Comparison of ENCODE assay signal across 32 mouse cellular contexts in genomic region chr3:93050182-93050581, GRCm38 (mm10). TPM values are rescaled to one million over a fixed set of nuclear protein-coding genes. Genes with fewer than 3 reads are reported as not detected.
"Had no signal": no experiment of that assay in that cellular context is flagged by ENCODE, and none has a peak within 500 bp of the region (broad histone marks: within the 10 kb centered on the region; RNA-seq: fewer than 3 reads in every experiment).

No protein-coding gene starts in this region.

- H3K9me3 ChIP-seq: heart, embryonic 13.5 days; heart, embryonic 15.5 days; hindbrain, embryonic 13.5 days; hindbrain, embryonic 15.5 days; kidney, embryonic 15.5 days; limb, embryonic 10.5 days; limb, embryonic 12.5 days; liver, embryonic 13.5 days; liver, embryonic 15.5 days had no signal

- H3K4me1 ChIP-seq: heart, embryonic 13.5 days; heart, embryonic 15.5 days; hindbrain, embryonic 13.5 days; hindbrain, embryonic 15.5 days; kidney, embryonic 15.5 days; limb, embryonic 10.5 days; limb, embryonic 12.5 days; liver, embryonic 13.5 days; liver, embryonic 15.5 days had no signal

- H3K27me3 ChIP-seq: heart, embryonic 13.5 days; heart, embryonic 15.5 days; hindbrain, embryonic 13.5 days; hindbrain, embryonic 15.5 days; kidney, embryonic 15.5 days; limb, embryonic 12.5 days; liver, embryonic 13.5 days; liver, embryonic 15.5 days had no signal

- H3K36me3 ChIP-seq: heart, embryonic 13.5 days; heart, embryonic 15.5 days; hindbrain, embryonic 13.5 days; hindbrain, embryonic 15.5 days; kidney, embryonic 15.5 days; limb, embryonic 10.5 days; limb, embryonic 12.5 days; liver, embryonic 13.5 days; liver, embryonic 15.5 days had no signal

- H3K27ac ChIP-seq: gastrocnemius, adult 2 months; heart, embryonic 13.5 days; heart, embryonic 15.5 days; hindbrain, embryonic 13.5 days; hindbrain, embryonic 15.5 days; hindbrain, postnatal 0 days; kidney, embryonic 15.5 days; kidney, postnatal 0 days; layer of hippocampus, adult 2 months; left cerebral cortex, adult 2 months; limb, embryonic 10.5 days; limb, embryonic 12.5 days; liver, embryonic 13.5 days; liver, embryonic 15.5 days had no signal

- H3K4me3 ChIP-seq: gastrocnemius, adult 2 months; heart, embryonic 13.5 days; heart, embryonic 15.5 days; hindbrain, embryonic 13.5 days; hindbrain, embryonic 15.5 days; kidney, embryonic 15.5 days; layer of hippocampus, adult 2 months; left cerebral cortex, adult 2 months; limb, embryonic 10.5 days; limb, embryonic 12.5 days; liver, embryonic 13.5 days; liver, embryonic 15.5 days had no signal

- H3K9ac ChIP-seq: heart, embryonic 13.5 days; heart, embryonic 15.5 days; hindbrain, embryonic 13.5 days; hindbrain, embryonic 15.5 days; kidney, embryonic 15.5 days; limb, embryonic 12.5 days; liver, embryonic 13.5 days; liver, embryonic 15.5 days had no signal

- H3K4me2 ChIP-seq: heart, embryonic 11.5 days; heart, embryonic 13.5 days; heart, embryonic 15.5 days; hindbrain, embryonic 13.5 days; hindbrain, embryonic 15.5 days; kidney, embryonic 15.5 days; limb, embryonic 12.5 days; liver, embryonic 11.5 days; liver, embryonic 13.5 days; liver, embryonic 15.5 days had no signal

- ATAC-seq: hindbrain, postnatal 0 days; intestine, embryonic 16.5 days had no signal

- DNase-seq: gastrocnemius, adult 2 months; gastrocnemius, postnatal 10 days; gastrocnemius, postnatal 25 days; heart, adult 18-20 months; heart, postnatal 14 days; heart, postnatal 36 days; kidney, adult 11 months; kidney, adult 2 months; kidney, adult 9 months; kidney, postnatal 14 days; kidney, postnatal 4 days; liver; liver, embryonic 13.5 days had no signal

RNA-seq across cellular contexts. Expression of gene Gm4858, which starts 18.4 kb away (rescaled TPM):
- polyA plus RNA-seq: heart, embryonic 11.5 days; heart, embryonic 13.5 days; heart, embryonic 15.5 days; heart, postnatal 0 days; hindbrain, embryonic 11.5 days; hindbrain, embryonic 13.5 days; hindbrain, embryonic 15.5 days; hindbrain, postnatal 0 days; intestine, embryonic 14.5 days; intestine, embryonic 16.5 days; kidney, adult 2 months; kidney, embryonic 15.5 days; kidney, postnatal 0 days; limb, embryonic 10.5 days; limb, embryonic 12.5 days; limb, embryonic 14.5 days; liver, embryonic 11.5 days; liver, embryonic 13.5 days; liver, embryonic 15.5 days had no signal

RNA-seq across cellular contexts. Expression of gene Lce1m, which starts 31.3 kb away (rescaled TPM):
- polyA plus RNA-seq: heart, embryonic 11.5 days; heart, embryonic 13.5 days; heart, embryonic 15.5 days; heart, postnatal 0 days; hindbrain, embryonic 11.5 days; hindbrain, embryonic 13.5 days; hindbrain, embryonic 15.5 days; hindbrain, postnatal 0 days; intestine, embryonic 14.5 days; intestine, embryonic 16.5 days; kidney, adult 2 months; kidney, embryonic 15.5 days; limb, embryonic 10.5 days; limb, embryonic 12.5 days; limb, embryonic 14.5 days; liver, embryonic 11.5 days; liver, embryonic 13.5 days; liver, embryonic 15.5 days had no signal

RNA-seq across cellular contexts. Expression of gene Crct1, which starts 34.7 kb away (rescaled TPM):
- polyA plus RNA-seq: heart, postnatal 0 days; intestine, embryonic 14.5 days; intestine, embryonic 16.5 days; kidney, adult 2 months; limb, embryonic 10.5 days; limb, embryonic 12.5 days; liver, embryonic 13.5 days; liver, embryonic 15.5 days had no signal

RNA-seq across cellular contexts. Expression of gene Lce3f, which starts 58.2 kb away (rescaled TPM):
- polyA plus RNA-seq: heart, embryonic 11.5 days; heart, embryonic 13.5 days; heart, postnatal 0 days; hindbrain, embryonic 11.5 days; hindbrain, embryonic 13.5 days; hindbrain, embryonic 15.5 days; hindbrain, postnatal 0 days; intestine, embryonic 14.5 days; intestine, embryonic 16.5 days; kidney, adult 2 months; kidney, embryonic 15.5 days; kidney, postnatal 0 days; limb, embryonic 10.5 days; limb, embryonic 12.5 days; liver, embryonic 11.5 days; liver, embryonic 13.5 days; liver, embryonic 15.5 days had no signal
